Mouse (Mus musculus): ENCODE measurements around the gene Atp6v1g1. TPM values are rescaled to one million over a fixed set of nuclear protein-coding genes. Genes with fewer than 3 reads are reported as not detected.
A peak's percentile ranks its signal among the peaks of the same experiment; 100 is the strongest.

The Atp6v1g1 gene
- total and polyA plus RNA-seq, 3 experiments, result 78.7 to 143 (median 95.1) TPM

DNA sequence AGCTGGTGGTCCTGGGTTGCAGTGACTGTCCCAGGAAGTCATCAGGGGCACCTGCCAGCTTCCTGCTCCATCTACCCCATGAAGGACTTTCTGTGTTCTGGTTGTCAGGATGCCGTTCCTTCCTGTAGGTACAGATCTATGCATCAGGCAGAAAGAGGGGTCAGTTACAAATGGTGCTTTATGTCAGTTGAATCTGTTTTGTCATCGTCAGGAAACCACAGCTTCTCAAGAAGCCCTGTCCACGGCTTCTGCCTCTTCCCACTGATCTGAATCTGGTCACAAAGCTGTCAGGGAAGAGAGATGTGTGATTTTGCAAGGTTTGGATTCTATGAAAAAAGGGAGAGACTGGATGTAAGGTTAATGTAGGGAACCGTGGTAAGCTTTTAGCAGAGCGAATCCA is 29.6 kb upstream of the Atp6v1g1 start:
- Histone ChIP-seq H3K27ac (ENCODE audit: insufficient read depth, low read depth) (no peak overlapping the region), H3K79me2 (replicated peaks; ENCODE audit: control insufficient read depth, extremely low read depth, insufficient read depth, poor library complexity, severe bottlenecking) (no peaks in the 10 kb centered on the region), H3K36me3 (replicated peaks in 1 of 2; ENCODE audit: control insufficient read depth in 1 of 2, insufficient read depth in 1 of 2, low read length in 1 of 2) (no peaks in the 10 kb centered on the region), H3K27me3 (replicated peaks) (no peaks in the 10 kb centered on the region), H3K4me2 (ENCODE audit: insufficient read depth, low read depth, poor library complexity, severe bottlenecking) (no peak overlapping the region), H3K4me1 (ENCODE audit: control insufficient read depth in 1 of 2, insufficient read depth in 2 of 2) (peaks cover 9 to 23% of the 10 kb centered on the region in 2 experiments), H3K4me3 (replicated peaks in 1 of 3; ENCODE audit: low read depth in 2 of 3, low read length in 2 of 3, poor library complexity in 1 of 3) (no peak overlapping the region), H3K9me3 (replicated peaks; ENCODE audit: low read length) (peaks cover 6% of the 10 kb centered on the region), H3K9ac (ENCODE audit: insufficient read depth, low read depth) (no peak overlapping the region)
- dilution Hi-C loops (cut with MboI; ENCODE audit: extremely low pct_ligation_motif_present, extremely low pct_unique_long_range_greater_than_20kb, low sequenced_read_pairs), result no loop called here
- TF ChIP-seq BHLHE40 (IDR thresholded peaks at IDR 0.05; ENCODE audit: low read depth, low read length), result no peak
- no peak for TF ChIP-seq NRF1 (IDR thresholded peaks at IDR 0.05; ENCODE audit: low read depth, low read length)
- TF ChIP-seq ZC3H11A (IDR thresholded peaks at IDR 0.05; ENCODE audit: low read depth, low read length), result no peak
- no peak for TF ChIP-seq PAX5 (IDR thresholded peaks at IDR 0.05; ENCODE audit: low read length)
- no peak for TF ChIP-seq ZMIZ1 (IDR thresholded peaks at IDR 0.05; ENCODE audit: low read depth, low read length)
- TF ChIP-seq USF2 (conservative IDR thresholded peaks at IDR 0.05; ENCODE audit: low read depth, low read length), result no peak
- no peak for TF ChIP-seq ELF1 (IDR thresholded peaks at IDR 0.05; ENCODE audit: low read depth, low read length)
- no peak for DNase-seq (ENCODE audit: extremely low read depth)
- in situ Hi-C loops (cut with MboI; ENCODE audit: low pct_ligation_motif_present, low pct_unique_long_range_greater_than_20kb, low sequenced_read_pairs), result no loop called here

DNA sequence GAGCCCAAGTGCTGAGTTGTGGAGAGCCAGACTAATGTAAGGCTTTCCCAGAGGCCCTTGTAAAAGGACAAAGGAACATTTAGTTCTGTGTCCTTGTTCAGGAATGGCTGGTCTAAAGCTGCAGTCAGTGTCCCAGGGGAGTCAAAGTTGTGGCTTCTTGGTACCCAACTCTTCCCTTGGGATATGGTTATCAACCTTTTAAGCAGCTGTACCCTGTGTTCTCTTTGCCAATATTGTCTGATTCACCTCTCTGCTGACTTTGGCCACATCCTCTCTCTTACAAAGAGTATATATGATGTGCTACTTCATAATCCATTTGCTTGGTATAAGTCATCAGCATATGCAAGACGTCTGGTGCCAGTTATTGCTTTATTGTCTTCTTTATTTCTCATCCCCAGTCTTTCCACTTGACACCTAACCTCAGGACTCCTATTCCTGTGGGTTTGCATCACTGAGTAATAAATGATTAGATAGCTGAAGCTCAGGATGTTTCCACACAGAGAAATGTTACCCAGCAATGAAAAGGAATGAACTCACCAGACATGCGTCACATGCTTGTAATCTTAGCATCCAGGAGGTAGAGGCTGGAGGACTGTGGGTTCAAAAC is 22.7 kb upstream of the Atp6v1g1 start:
- in situ Hi-C loops (cut with MboI; ENCODE audit: low pct_ligation_motif_present, low pct_unique_long_range_greater_than_20kb, low sequenced_read_pairs) (no loop called here), dilution Hi-C loops (cut with MboI; ENCODE audit: extremely low pct_ligation_motif_present, extremely low pct_unique_long_range_greater_than_20kb, low sequenced_read_pairs) (no loop called here)
- no peak for TF ChIP-seq EP300 (IDR thresholded peaks at IDR 0.05; ENCODE audit: low read length)
- TF ChIP-seq ELF1 (IDR thresholded peaks at IDR 0.05; ENCODE audit: low read depth, low read length), result no peak
- TF ChIP-seq ETS1 (conservative IDR thresholded peaks at IDR 0.05; ENCODE audit: low read depth, low read length), result no peak
- no peak for TF ChIP-seq MEF2A (IDR thresholded peaks at IDR 0.05; ENCODE audit: borderline replicate concordance, low read depth, low read length)
- no peak for TF ChIP-seq MYC (IDR thresholded peaks at IDR 0.05; ENCODE audit: low read depth, low read length)
- TF ChIP-seq MAX (IDR thresholded peaks at IDR 0.05; ENCODE audit: low read length), result no peak
- no peak for TF ChIP-seq HCFC1 (IDR thresholded peaks at IDR 0.05; ENCODE audit: low read depth, low read length)
- TF ChIP-seq CHD1 (IDR thresholded peaks at IDR 0.05; ENCODE audit: low read depth, low read length), result no peak
- no peak for TF ChIP-seq SMC3 (IDR thresholded peaks at IDR 0.05; ENCODE audit: low read depth, low read length)
- no peak for TF ChIP-seq RCOR1 (conservative IDR thresholded peaks at IDR 0.05; ENCODE audit: low read depth, low read length)
- no peak for TF ChIP-seq IRF4 (IDR thresholded peaks at IDR 0.05; ENCODE audit: low read depth, low read length)
- no peak for TF ChIP-seq ZNF384 (IDR thresholded peaks at IDR 0.05; ENCODE audit: low read depth, low read length)
- TF ChIP-seq ZC3H11A (IDR thresholded peaks at IDR 0.05; ENCODE audit: low read depth, low read length), result no peak
- no peak for TF ChIP-seq CTCF (conservative IDR thresholded peaks at IDR 0.05 in 1 of 2, IDR thresholded peaks at IDR 0.05 in 1 of 2; ENCODE audit: low read depth in 2 of 2, low read length in 2 of 2)

More for the DNA sequence above, 22.7 kb upstream of the Atp6v1g1 start:
- no peak overlapping the region for H3K4me3 ChIP-seq (replicated peaks in 1 of 3; ENCODE audit: low read depth in 2 of 3, low read length in 2 of 3, poor library complexity in 1 of 3)
- no peaks in the 10 kb centered on the region for H3K36me3 ChIP-seq (replicated peaks in 1 of 2; ENCODE audit: control insufficient read depth in 1 of 2, insufficient read depth in 1 of 2, low read length in 1 of 2)
- peak; percentile 16 for DNase-seq (ENCODE audit: extremely low read depth)
- no peak overlapping the region for H3K4me2 ChIP-seq (ENCODE audit: insufficient read depth, low read depth, poor library complexity, severe bottlenecking)
- H3K9ac ChIP-seq (ENCODE audit: insufficient read depth, low read depth), result no peak overlapping the region
- peaks cover 3% of the 10 kb centered on the region for H3K9me3 ChIP-seq (replicated peaks; ENCODE audit: low read length)
- peaks cover 2% of the 10 kb centered on the region for H3K27me3 ChIP-seq (replicated peaks)
- peaks cover 0 to 6% of the 10 kb centered on the region in 2 experiments; a peak in 1 of 4 replicates for H3K4me1 ChIP-seq (ENCODE audit: control insufficient read depth in 1 of 2, insufficient read depth in 2 of 2)
- H3K27ac ChIP-seq (ENCODE audit: insufficient read depth, low read depth), result no peak overlapping the region
- H3K79me2 ChIP-seq (replicated peaks; ENCODE audit: control insufficient read depth, extremely low read depth, insufficient read depth, poor library complexity, severe bottlenecking), result no peaks in the 10 kb centered on the region

Data from CH12.LX (cell line).